Mouse (Mus musculus) monocyte, adult 2 months (primary cell): ENCODE results near the gene Prima1.

Experiments used
- DNase-seq, 2 experiments: peaks; one replicate each; pipeline ENCODE4 v3.0.0; 2022; ENCODE audit warnings: low spot score in 2 of 2, low read depth in 1 of 2

Gene Prima1

DNA sequence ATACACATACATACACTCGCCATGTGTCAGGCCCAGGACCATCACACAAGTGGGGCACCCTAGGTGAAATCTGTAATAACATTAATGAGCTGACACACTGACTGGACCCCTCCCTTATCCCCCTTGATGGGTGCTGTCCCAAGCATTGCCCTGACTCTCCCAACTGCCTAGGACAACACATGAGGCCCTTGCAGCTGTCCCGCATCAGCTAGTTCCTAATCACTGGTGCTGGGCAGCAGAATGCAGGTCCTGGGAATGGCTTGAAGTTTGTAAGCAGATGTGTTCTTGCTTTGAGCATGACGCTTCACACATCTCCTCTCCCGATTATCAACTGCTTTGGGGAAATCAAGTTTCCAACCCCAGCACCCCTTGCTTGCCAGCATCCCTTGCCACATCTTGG is 15.8 kb downstream of the Prima1 start:
- DNase-seq: no peak

DNA sequence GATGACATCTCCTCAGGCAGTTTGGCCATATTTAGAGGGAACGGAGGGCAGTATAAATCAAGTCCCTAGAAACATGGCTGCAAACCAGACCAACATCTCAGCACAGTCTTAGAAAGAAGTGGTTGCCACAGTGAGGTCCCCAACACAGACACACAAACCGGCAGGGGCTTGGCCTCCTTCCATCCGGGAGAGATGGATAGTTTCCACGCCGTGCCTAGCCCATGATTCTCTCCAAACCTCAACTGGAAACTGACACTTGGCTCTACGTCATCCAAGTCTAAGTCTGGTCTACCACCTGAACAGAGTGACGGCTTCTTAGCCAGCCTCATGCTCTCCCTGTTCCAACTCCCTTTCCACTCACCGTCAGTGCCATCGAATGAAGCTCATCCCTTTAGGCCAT is 18.3 kb downstream of the Prima1 start:
- DNase-seq: no peak

DNA sequence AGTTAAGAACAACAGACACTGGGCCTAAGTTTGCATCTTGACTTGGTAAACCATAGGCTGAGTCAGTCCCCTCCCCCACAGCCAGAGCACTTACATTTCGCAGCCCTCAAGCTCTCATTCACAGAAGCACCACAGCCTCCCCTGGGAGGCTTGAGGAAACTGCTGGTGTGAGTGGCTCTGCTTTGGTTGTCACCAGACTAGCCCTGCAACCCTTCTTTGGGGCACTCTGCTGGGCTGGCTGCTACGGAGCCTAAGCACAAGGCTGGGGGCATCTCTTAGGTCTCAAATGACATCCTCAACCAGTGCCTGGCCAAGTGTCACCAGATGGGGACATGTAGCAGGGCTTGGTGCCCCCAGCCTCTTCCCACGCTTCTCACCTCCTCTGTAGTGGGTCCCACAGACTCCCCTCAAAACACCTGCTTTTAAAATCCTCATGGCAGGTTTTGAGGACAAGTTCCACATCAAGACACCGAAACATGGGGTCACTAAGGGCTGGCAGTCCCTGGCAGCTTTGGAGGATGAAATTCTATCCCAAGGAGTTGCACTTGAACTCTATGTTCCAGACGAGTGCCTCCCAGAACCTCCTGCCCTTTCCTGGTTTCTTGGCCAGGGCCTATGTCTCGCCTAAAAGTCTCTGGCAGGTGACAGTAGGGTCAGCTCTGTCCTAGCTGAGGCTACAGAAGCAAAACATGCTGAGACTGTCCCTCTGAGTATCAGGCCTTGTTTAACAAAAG is 25.9 kb downstream of the Prima1 start:
- DNase-seq: no peak

DNA sequence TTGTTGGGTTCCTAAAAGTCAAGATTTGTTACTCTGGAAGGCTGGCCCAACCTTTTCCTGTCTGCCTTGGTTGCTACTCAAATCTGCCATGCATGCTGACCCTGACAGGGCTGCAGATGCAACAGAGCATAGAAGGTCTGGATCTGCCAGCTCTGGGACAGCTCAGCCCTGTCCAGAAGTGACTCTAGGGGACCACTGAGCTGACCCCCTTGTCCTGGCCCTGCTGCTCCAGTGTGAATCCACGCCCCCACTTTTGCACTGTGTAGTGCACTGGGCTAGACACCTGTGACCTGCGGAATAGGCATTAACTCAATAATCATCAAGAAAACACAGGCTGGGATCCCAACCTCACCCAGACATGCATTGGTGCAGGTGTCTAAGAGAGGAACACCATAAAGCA is 27.2 kb downstream of the Prima1 start:
- DNase-seq: no peak

DNA sequence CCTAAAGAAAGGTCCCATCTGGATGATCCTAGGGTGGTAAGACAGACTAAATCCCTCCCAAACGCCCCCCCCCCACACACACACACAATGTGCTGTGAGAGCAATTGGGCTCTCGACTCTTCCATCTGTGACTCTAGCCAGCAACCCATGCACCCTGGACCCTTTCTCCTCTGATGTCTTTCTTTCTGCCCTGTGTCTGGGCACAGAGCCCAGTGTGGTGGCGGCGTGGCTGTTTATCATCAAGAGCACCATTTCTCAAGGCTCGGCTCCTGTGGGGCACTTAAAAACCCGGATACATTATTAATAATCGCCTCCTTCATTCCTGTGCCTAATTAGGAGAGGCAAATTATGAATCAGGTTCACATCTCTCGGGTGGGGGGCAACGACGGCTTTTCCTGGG is 27.7 kb downstream of the Prima1 start:
- no peak for DNase-seq

DNA sequence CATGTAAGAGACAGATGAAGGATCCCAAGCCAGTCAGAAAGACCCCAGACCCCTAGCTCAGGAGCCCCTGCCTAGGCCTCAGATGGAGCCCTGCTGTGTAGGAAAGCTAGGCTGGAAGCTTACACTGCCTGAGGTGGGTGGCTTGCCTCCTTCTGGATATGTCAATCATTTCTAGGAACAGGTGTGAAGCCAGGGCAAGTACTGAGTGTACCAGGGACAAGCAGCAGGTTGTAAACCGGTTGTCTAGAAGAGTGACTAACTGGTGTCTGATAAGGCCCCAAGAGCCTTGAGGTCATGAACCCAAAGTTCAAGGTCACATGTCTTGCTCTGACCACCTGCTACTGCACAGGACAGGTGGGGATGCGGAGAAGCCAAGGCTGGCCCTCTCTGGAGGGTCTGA is 28.4 kb downstream of the Prima1 start:
- no peak for DNase-seq

DNA sequence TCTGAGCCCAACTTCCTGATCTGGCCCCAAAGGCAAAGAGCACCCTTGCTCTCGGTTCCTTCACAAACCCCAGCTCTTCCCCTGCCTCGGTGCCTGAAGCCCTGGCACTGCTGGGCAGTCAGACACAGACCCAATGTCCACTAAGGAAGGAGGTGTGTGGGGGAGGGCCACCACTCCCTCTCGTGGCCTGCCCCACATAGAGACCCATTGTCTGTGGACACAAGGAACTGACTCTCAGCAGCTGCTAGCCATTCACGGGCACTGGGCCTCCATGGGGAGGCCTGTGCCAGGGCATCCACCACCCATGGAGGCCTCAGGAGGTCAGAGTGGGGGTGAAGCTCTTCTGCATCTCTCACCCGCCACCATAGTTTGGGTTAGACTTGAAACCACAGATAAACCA is 30.9 kb downstream of the Prima1 start:
- no peak for DNase-seq

DNA sequence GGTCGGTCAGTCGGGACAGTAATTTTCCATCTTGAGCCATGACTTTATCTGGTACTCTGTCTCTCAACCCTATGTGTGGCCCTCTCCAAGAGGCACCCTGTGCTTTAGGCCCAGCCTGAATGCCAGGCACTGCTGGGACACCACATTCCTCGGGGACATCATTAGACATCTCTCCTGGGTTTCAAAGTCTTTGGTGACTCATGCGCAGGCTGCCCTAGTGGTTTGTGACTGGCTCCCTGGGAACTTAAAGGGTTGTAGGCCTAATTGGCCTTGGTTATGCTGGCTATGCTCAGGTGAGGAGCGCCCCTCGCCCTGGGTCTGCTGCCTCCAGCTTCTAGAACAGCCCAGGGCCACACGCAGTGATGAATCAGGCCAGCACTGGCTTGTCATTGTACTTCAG is 32.4 kb downstream of the Prima1 start:
- no peak for DNase-seq

DNA sequence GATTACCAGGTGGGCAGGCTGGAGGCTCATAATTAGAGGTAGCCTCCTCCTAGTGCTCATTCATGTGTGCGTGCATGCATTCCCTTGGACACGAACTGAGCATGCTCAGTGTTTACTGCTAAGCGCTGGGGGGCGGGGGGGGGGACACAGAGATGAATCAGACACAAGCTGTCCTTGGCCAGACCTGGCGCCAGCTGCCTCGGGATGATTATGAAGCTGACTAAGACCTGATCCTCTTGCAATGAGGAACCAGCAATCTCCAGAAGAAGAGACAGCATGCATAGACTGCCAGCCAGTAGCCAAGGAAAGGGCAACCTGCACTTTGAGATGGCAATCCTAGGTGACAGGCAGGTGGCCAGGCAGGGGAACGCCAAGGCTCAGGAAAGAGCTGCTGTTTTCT is 36.4 kb downstream of the Prima1 start:
- no peak for DNase-seq

DNA sequence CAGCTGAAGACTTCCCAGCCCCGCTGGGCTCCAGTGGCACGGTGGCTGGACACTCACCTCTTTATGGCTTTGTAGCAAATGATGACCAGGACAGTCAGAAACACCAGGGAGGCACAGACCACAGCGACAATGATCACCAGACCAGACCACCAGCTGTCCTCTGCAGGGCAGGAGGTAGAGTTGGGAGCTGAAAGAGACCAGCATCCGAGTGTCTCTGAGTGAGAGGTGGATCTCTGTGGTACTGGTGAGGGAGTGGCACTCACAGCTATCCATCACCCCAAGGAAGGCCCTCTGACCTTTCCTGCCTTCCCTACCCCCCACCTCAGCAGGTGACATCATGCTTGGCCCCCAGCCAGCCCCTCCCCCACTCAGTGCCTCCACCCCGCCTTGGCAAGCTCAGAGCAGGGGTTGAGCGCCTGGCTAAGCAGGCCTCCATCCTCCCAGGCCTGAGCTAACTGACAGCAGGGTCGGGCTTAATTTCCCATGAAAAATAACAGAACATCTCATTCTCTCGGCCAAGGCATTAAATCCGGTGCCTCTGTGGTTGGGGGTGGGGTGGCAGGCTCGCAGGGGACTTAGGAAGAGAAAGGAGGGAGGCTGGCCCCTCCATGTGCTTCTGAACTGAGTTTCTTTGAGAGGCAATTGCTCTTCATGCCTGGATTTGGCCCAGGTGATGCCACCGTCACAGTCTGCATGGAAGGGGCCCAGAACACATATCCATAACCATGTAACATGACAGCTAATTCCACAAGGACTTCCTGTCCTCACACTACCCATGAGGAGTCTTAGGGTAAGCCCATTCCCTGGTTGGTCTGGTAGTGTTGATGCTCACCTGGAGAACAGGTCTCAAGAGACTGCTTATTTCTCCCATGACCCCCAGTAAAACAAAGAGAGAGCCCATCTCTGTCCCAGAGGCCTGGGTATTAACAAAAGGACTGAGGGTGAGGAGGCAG is 39.1 kb downstream of the Prima1 start:
- no peak for DNase-seq

DNA sequence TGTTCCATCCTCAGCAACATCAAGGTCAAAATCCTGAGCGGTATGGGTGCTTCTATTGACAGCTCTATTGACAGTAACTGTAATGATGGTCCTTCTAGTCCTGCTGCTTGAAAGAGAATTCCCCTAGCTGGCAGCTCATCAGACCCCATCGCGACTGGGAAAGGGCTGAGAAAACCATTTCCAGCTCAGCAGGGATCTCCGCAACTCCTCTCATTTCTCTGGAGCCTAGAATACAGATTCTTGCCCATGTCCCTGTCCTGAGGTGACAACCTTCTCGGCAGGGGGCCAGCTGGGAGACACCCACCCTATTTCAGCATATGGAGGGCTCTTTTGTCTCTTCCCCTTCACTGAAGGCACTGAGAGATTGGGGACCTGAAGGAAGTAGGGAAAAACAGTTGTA is 49.0 kb downstream of the Prima1 start:
- DNase-seq: no peak

DNA sequence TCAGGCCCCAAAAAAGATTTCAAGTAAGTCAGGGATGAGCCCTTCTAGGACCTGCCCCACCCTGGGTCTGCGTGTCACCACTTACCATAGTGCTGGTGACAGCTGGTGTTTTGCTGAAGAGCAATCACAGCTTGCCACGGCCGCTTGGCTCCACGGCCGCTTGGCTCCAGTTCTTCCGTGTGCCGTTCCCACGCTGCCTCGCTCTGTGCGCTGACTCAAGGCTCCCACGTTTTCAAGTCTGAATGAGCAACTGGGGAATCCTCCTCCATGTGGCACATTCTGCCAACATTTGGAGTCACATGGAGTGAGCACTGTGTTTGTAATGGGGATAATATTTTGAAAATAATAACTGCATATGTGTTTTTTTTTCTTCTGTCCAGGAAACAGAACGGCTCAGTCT is 52.2 kb downstream of the Prima1 start:
- no peak for DNase-seq

DNA sequence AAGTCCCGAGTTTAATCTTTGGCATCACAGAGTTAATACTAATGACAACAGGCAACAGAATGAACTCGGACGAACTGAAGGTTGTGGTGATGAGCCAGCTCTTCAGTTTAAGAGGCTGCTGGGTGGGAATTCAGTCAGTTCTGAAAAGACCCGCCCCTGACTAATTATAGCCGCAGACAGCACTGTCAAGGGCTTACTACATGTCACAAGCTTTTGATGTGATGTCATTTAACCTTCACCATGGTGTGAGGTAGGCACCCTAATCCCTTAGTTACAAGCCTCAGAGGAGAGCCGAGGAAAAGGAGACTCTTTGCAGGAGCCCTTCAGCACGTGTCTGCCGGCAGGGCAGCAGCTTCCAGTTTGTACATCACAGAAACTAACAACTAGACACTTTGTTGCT is 53.7 kb downstream of the Prima1 start:
- DNase-seq: no peak

DNA sequence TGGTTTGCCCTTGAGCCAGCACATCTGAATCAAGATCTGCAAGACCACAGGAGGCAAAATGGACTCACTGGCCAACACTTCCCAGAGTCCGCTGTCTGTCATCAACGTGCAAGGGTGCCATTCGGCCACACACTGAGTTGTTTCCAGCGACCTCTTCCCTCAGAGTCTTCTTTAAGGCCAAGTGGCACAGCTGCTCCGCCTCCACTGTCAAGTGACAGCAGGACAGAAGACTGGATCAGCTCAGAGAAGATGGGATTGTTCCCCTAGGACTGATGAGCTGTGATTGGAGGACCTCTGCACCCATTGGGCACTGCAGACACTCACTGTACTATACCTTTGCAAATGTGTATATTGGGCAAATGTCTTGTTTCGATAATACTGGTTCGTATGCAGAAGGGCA is 54.9 kb downstream of the Prima1 start:
- no peak for DNase-seq

DNA sequence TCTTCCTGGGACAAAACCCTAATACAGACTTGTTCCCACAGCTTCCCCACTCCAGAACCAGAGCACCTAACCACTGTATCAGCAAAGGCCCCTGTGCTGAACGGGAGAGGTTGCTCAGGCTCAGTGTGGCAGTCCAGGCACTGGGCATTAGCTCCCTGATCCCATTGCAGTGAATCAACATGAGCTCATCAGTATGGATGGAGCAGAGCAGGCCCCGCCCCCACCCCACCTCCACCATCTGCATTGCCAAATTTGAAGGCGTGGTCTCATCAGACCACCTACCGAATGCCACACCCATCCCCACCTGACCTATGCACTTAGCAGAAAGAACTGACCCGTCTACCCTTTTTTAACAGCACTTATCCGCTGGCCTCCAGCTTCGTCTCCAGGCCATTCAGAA is 58.9 kb downstream of the Prima1 start:
- DNase-seq: no peak

DNA sequence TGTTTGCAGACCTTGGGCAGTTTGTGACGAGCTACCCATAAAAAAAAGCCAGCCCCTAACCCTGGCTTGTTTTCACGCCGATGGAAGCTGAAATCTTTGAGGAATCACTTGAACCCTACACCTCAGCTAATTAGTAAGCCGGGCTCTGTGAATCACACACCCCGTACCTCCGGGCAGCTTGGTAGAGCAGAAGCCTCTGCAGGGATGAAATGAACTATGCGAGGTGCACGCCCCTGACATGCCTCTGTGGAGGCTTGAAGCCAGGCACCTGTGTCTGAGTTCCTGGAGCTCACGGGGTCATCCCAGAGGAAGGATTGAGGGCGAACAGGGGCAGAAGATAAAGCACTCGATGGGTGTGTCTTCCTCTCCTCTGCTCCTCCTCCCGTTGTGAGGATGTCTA is 73.1 kb downstream of the Prima1 start:
- DNase-seq: no peak

DNA sequence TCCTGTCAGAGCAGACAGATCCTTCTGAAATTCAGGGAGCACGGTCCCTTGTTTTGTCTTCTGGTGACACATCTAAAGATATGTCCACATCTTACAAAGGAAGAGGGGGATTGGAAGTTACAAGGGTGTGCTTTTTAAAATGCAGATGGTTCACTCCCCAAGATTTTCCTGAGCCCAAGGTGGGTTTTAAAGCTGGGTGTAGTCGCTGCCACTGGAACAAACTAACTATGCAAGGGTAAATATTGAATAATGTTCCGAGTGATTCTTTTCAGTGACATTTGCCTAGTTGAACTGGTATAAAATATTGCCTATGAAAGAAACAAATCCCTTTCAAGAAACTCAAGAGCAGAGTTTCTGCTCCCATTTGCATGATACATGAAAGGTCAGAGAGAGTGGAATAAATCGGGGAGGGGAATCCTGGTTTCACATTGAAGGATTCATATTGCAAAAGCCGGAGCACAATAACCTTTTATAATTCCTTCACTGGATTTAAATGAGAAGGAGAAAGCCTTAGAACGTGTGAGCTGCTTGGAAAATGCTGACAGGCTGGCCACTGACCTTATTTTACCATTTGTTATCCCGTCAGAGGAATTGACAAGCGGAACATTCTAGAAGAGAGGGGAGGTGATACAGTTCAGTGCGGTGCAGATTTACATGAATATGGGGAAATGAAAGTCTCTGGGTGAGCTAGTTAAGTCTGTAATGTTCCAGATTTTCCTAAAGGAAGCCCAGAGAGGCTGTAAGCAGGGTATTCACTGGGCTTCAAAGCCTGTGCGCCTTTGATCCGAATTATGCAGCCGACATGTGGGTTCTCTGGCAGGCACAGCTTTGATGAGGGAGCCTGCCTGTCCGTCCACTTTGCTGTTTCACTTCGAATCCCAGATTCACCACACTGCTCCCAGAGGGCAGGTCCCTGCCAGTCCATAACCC is 77.6 kb downstream of the Prima1 start:
- no peak for DNase-seq

DNA sequence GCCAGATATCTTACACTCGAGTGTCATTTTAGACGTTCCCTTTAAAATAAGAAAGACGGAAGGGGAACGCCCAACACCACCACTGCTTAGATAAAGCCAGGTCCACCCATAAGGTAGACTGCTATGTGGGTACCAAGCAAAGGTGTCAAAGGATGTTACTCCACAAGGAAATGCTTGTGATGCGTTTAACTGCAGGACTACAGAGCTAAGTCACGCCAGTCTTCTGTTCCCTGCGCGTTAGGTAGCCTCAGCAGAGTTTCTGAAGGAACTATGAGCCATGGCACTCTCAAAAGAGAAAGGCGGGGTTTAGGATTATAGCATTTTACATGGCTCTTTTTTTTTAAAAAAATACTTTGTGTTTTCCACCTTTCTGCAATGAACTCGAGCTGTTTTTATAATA is 78.4 kb downstream of the Prima1 start:
- no peak for DNase-seq

DNA sequence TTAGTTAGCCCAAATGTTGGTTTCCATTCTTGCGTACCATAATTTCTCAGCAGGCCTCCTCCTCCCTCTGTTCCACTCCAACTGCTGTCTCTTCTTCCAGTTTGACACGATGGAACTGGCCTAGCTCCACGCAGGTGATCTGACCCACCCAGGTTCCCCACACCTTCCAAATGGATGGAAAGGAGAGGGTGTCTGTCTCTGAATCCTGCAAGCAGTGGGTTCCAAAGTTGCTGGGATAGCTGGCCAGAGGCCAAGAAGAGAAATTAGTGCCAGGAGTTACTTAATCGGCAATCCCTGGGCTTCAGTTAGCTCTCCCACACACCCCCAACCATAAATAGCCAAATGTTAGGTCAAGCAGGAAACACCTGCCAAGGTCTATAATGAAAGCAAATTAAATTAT is 81.2 kb downstream of the Prima1 start:
- DNase-seq: no peak

DNA sequence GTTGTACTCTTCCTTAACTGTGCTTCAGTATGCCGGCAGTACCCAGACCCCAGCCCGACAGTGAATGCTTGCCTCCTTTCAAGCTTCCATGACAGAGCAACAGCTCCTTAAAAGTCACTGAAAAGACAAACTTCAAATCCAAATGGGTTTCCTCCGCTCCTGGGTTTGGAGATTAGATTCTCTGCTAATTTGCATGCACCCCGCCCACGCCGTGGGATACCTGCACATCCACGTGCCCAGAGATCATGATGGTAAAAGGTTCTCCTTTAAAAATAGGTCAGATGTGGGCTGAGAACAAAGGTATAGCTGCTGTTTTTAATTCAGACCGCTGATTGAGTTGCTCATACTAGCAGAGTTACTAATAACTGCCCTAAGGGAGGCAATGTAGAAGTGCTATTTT is 82.9 kb downstream of the Prima1 start:
- DNase-seq: no peak

DNA sequence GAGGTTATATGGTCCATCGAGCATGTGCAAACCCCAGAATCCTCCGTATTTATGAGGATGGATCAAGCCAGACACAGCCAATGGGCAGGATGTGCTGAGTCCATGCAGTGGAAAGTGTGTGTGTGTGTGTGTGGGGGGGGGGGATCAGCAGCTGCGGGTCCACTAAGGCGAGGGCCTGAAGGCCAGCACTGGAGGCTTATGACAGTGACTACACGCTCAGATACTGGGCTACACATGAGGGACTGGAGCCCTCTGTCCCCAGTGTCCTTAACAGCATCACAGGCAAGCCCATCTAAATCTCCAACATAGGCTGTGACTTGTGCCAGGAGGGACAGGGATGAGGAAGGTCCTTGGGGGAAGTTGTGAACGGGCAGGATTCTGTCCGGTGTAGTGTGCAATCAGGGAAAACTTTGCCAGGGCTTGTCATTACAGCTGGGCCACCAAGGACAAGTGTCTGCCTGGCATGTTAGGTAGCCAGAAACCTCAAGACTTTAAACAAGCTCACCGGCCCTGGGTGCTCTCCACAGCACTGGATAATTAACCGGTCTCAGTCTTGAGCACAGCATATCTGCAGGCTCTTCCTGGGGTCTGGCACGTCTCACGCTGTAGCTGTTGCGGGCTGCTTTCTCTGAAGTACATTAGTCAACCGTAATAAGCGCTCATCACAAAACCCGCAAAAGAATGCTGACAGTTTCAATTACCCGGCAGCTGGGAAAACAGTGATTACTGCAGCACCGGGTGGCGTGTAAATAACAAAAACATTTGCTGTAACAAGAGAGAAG is 84.6 kb downstream of the Prima1 start:
- no peak for DNase-seq
